Mouse (Mus musculus) myocyte (in vitro differentiated cells): ENCODE data around the gene Olfr617.

Experiments
- CEBPB ChIP-seq: IDR thresholded peaks from 2 replicates; pipeline ENCODE4 v1.6.1; 2011; ENCODE audit warnings: mild to moderate bottlenecking, moderate library complexity; ENCODE audit not compliant: poor library complexity, insufficient read depth, severe bottlenecking
- E2F4 ChIP-seq: IDR thresholded peaks from one replicate; pipeline ENCODE4 v1.6.1; 2011; ENCODE audit warnings: mild to moderate bottlenecking, control low read depth, moderate library complexity; ENCODE audit not compliant: insufficient read depth
- MAX ChIP-seq: IDR thresholded peaks from one replicate; pipeline ENCODE4 v1.6.1; 2011; ENCODE audit warnings: low read depth, mild to moderate bottlenecking, control low read depth
- MYOD1 ChIP-seq, 3 experiments: IDR thresholded peaks; one replicate each; pipeline ENCODE4 v1.6.1; 2011; ENCODE audit warnings: control low read depth in 2 of 3, low read depth in 2 of 3, mild to moderate bottlenecking in 2 of 3, moderate library complexity in 1 of 3; ENCODE audit not compliant: insufficient read length in 2 of 3, control insufficient read depth in 1 of 3
- MYOG ChIP-seq, 3 experiments: IDR thresholded peaks; one replicate each; pipeline ENCODE4 v1.6.1; 2011; ENCODE audit warnings: control low read depth in 2 of 3, low read depth in 2 of 3, mild to moderate bottlenecking in 2 of 3; ENCODE audit not compliant: insufficient read length in 2 of 3, control insufficient read depth in 1 of 3, insufficient read depth in 1 of 3
- POLR2A ChIP-seq: IDR thresholded peaks from one replicate; pipeline ENCODE4 v1.6.1; 2011; ENCODE audit warnings: low read depth, mild to moderate bottlenecking, control low read depth, moderate library complexity; ENCODE audit not compliant: insufficient read length
- POLR2AphosphoS2 ChIP-seq: IDR thresholded peaks from one replicate; pipeline ENCODE4 v1.6.1; 2011; ENCODE audit warnings: low read depth, control low read depth; ENCODE audit not compliant: insufficient read length
- REST ChIP-seq: IDR thresholded peaks from one replicate; pipeline ENCODE4 v1.6.1; 2011; ENCODE audit warnings: mild to moderate bottlenecking, control low read depth, moderate library complexity; ENCODE audit not compliant: insufficient read depth, insufficient read length
- SRF ChIP-seq: IDR thresholded peaks from one replicate; pipeline ENCODE4 v1.6.1; 2011; ENCODE audit warnings: low read depth; ENCODE audit not compliant: control insufficient read depth, insufficient read length
- TCF12 ChIP-seq: IDR thresholded peaks from one replicate; pipeline ENCODE4 v1.6.1; 2011; ENCODE audit warnings: mild to moderate bottlenecking, control low read depth; ENCODE audit not compliant: poor library complexity, insufficient read depth, severe bottlenecking
- TCF3 ChIP-seq: IDR thresholded peaks from one replicate; pipeline ENCODE4 v1.6.1; 2011; ENCODE audit warnings: low read depth, control low read depth; ENCODE audit not compliant: insufficient read length
- USF1 ChIP-seq: IDR thresholded peaks from one replicate; pipeline ENCODE4 v1.6.1; 2011; ENCODE audit warnings: low read depth, mild to moderate bottlenecking, control low read depth, moderate library complexity

DNA sequence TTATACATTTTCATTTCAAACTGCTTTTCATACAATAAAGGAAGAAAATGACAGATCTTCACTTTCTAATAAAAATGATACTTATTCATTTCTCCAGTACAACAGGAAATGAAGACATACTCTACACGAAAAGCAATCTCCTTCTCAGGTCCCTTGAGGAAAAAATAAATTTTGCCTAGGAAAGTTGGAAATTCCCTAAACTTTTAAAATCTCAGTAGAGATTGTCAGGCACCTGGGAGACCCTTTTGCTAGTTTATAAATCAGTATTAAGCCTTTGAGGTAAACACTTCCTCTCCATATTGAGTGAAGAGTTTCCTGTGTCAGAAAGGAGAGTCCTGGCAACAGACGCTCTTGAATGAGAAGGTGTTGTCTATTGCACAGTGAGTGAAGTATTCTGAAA, 25.1 kb upstream of the Olfr617 start, which contains the start of gene Olfr613:
- TF ChIP-seq E2F4 (no peak), POLR2A (no peak), MYOD1 (IDR thresholded peaks at IDR 0.05; ENCODE audit: control insufficient read depth in 1 of 3, insufficient read length in 2 of 3, low read depth in 2 of 3) (no peak), TCF12 (no peak), CEBPB (no peak), USF1 (no peak), MAX (no peak), REST (no peak), SRF (no peak), TCF3 (no peak), POLR2AphosphoS2 (no peak), MYOG (IDR thresholded peaks at IDR 0.05; ENCODE audit: control insufficient read depth in 1 of 3, insufficient read depth in 1 of 3, insufficient read length in 2 of 3, low read depth in 2 of 3) (no peak)
